Mouse (Mus musculus) cerebellum, adult 11-12 months (tissue): ENCODE results near the gene Cdk5rap2.

Experiments used
- DNase-seq: peaks from one replicate; pipeline ENCODE4 v3.0.0; 2022

The Cdk5rap2 gene

DNA sequence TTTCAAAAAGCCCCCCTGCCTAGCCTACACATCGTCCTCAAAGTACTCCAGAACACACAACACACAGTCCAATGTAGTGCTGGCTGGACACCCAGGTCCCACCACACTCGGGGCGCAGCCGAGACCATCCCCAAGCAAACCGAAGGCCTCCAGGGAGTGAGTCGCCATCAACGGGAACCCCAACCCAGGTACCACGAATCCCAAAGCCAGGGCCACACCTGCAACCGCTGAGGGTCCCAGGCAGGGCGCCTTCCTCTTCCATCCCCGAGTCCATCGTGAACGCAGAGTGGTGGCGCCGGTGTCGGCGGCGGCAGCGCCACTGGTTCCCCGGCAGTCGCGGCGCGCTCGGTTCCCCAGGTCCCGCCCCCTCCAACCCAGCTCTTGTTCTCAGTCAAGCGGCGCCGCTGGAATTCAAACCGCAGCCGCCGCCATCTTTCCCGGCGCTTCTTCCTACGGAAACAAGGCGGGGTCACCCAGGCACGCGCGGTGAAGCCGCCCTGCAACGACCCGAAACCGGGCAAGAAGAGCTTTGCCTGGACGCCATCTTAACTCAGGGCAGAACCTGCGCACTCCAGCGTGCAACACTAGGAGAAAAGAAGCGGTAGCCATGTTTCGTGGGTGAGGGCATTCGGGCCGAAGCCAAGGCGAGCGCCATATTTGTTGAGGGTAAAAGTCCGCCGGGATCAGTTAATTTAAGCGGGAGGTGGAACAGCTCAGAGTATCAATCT lies at the start of gene Cdk5rap2:
Gene Cdk5rap2, minus strand, starts transcription at position 450 of the 728 bp plus-strand sequence.
- DNase-seq = peak; percentile 95

DNA sequence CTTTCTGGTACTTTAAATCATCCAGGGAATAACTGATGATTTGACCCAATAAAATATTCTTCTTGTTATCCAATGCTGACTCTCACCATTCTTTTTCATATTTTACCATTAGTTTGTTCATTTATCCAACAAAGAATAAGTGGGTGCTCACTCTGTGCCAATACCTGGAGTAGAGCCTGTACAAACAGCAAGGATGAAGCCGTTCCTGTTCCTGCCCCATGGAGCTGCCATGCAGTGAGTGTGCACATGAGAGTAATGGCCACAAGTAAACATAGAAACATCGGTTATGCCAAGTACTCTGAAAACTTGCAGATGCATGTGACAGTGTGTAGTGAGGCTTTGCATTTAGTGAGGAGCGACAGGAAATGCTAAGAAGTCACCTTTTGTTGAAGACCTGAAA lies 41.9 kb upstream of the Cdk5rap2 start:
- DNase-seq = no peak

- peak; percentile 26 for DNase-seq
Observed at GRCm38 (mm10) chr4:70451750-70452149, 41.5 kb upstream of the Cdk5rap2 start.

DNA sequence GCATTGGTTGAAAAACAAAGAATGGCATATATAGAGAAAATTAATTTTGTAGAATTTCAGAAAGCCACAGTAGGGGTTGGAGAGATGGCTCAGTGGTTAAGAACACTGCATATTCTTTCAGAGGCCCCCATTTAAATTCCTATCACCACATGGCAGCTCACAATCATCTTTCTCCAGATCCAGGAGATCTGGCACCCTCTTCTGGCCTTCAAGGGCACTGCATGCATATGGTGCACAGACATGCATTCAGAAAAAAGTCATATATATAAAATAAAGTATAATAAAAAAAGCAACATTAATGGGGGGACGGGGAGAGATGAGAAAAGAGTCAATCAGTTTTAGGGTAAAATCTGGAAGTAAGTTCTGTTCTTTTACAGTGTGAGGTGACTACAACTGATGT lies 39.4 kb upstream of the Cdk5rap2 start:
- no peak for DNase-seq

DNA sequence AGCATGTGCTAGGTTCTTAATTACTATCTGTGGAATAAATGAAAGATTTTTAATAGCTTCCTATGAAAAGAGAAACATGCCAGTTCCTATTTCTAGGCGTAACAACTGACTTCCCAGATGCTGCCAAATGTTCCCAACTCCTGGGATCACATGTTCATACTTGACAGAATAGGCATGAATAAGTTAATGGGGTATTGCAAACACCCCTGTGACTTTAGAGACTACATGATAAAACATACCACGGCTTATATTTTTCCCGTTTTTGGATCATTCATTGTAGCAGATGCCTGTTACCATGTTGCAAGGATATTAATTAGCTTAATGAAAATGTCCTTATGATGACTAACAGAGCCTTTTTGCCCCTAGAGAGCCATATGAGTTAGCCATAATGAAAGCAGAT lies 36.5 kb upstream of the Cdk5rap2 start:
- no peak for DNase-seq

DNA sequence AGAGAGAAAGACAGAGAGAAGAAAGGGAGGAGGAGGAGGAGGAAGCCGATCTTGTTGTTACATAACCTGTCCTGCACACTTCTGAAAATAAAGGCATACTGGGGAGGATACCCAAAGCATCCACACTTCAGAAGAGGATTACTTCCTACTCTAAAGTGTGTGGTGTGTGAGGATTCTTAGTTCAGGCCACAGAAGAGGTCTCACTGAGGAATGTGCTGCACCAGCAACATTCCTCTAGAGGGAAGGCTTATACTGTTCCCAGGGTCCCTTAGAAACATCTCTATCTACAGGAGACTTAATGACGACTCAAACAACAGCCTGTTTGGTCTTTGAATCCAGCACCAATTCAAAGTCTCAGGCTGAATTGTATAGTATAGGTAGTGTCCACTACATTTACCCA lies 10.0 kb upstream of the Cdk5rap2 start:
- no peak for DNase-seq

- peak; percentile 40 for DNase-seq
Observed at GRCm38 (mm10) chr4:70412126-70412525, 1.9 kb upstream of the Cdk5rap2 start.

DNA sequence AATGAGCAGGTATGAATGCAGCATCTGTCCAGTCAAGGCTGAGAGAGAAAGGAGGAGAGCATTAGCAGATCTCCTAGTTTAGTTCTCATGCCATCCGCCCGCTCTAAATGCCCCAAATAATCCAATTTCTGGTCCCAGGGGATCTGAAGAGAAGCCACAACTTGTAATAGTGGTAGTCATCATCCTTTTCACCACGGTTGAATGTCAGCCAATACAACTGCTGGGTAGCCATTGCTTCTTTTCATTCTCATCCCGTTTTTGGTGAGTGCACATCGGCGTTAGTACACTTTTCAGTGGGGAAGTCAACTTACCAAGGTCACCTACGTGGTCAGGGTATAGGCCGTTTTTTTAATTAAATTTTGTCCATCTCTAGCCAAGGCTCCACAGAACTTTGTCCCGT lies 787 bp downstream of the Cdk5rap2 start:
- no peak for DNase-seq

DNA sequence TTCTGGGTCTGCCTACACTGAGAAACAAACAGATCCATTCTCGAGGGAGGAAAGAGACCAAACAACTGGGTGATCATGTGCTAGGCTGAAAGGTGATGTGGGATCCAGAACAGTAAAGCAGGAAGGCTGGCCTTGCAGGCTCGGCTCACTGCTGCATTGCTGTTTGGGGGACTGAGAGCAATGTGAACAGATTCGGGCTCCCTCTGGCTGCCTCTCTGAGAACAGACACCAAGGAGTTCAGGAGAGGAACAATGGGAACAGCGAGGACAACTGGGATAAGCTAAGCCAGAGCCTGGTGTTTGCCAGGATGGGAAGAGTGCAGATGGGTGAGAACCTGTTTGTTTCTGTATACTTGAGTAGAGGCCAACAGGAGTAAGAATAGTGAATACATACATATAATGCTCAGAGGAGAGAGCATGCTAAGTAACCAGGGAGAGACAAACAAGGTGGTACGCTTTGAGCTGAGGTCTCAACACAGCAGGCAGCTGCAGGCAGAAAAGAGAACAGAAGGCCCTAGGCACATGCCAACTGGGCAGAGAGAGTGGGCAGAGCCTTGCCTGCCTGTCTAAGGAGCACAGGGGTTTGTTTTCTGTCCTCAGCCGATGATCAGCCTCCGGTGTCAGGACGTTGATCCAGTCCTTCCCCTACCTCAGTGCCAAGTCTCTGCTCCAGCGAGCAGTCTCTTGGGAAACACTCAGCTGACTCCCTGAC lies 8.0 kb downstream of the Cdk5rap2 start:
- DNase-seq = peak; percentile 81

DNA sequence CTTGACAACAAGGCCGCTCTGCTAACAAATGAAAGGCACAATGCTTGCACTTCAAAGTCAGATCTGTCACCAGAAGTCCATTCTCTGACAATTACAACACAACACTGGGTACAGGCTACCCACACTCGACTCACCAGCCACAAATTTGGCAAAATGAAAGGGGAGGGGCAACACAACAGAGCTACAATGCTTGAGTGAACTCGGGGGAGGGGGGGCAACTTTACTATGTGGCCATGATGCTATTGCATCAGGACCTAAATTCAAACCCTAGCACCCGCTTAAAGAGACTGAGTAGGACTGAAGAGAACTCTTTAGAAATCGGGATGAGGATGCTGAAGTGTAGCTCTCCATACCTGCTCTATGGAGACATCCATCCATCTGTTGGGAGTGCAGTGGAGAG lies 10.8 kb downstream of the Cdk5rap2 start:
- DNase-seq = no peak

- no peak for DNase-seq
Observed at GRCm38 (mm10) chr4:70399074-70399473, 11.2 kb downstream of the Cdk5rap2 start.

- no peak for DNase-seq
Observed at GRCm38 (mm10) chr4:70398088-70398487, 12.2 kb downstream of the Cdk5rap2 start.

GRCm38 (mm10) chr4:70396701-70397100 lies 13.5 kb downstream of the Cdk5rap2 start:
- DNase-seq = no peak

GRCm38 (mm10) chr4:70394736-70395135 lies 15.5 kb downstream of the Cdk5rap2 start:
- no peak for DNase-seq

DNA sequence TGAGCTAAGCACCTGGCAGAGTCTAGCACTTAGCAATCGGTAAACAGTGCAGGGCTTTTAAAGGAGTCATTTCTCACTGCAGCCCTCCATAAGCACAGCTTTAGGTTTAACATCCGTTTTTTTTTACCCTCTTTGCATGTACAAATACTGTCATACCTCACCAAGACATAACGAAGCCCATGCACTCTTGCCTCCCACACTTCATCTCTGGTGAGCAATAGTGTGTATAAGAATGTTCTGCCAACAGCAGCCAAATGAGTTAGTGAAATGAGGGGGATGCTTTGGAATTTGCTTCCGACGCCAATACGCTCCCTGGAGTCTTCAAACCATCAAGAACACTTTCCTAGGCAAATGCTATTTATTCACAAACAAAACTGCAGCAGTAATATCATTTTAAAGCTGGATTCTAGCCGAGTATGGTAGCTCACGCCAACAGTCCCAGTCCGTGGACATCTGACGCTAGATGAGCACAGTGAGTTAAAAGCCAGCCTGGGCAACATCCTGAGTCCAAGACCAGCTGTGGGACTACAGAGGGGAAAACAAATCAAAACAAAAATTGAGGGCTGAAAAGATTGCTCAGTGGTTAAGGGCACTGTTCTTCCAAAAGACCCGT lies 18.4 kb downstream of the Cdk5rap2 start:
- DNase-seq = no peak

GRCm38 (mm10) chr4:70391073-70391472 lies 19.2 kb downstream of the Cdk5rap2 start:
- DNase-seq = no peak

DNA sequence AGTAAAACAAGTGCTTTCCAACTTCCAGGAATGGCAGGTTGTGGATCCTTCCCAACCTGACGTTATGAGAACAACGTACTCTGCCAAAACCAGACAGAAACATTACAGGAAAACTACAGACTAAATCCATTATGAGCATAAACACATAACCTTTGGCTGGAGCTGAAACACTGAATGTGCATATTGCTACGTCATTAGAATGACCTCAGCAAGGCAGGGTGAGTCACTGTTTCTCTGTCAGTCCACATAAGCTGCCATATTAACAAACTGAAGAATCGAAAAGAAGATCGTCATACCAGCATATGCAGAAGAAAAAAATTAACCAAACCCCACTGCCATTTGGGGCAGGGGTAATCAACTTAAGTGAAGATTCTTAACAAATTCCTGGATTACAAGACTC lies 24.0 kb downstream of the Cdk5rap2 start:
- no peak for DNase-seq

DNA sequence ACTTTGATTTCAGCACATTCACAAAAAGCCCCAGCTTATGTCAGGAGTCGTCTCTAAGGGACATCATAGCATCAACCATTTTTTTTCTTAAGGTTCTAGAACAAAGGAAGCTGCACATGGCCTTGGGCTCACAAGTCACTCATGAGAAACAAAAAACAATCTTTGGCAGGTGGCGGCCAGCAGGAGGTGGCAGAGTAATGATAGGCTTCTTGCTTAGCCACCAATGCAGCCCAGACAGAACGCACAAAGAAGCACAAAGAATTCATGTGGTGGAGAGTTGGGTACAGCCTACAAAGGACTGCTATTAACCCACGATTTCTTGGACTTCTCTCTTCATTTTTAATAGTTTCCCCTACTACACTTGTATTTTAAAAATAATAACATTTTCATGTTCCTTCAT lies 32.9 kb downstream of the Cdk5rap2 start:
- DNase-seq = peak; percentile 34

GRCm38 (mm10) chr4:70365061-70365858 lies 45.0 kb downstream of the Cdk5rap2 start:
- no peak for DNase-seq

- DNase-seq = no peak
Observed at GRCm38 (mm10) chr4:70361366-70361765, 48.9 kb downstream of the Cdk5rap2 start.

GRCm38 (mm10) chr4:70355659-70356350 lies 54.4 kb downstream of the Cdk5rap2 start:
- peak; percentile 58 for DNase-seq

DNA sequence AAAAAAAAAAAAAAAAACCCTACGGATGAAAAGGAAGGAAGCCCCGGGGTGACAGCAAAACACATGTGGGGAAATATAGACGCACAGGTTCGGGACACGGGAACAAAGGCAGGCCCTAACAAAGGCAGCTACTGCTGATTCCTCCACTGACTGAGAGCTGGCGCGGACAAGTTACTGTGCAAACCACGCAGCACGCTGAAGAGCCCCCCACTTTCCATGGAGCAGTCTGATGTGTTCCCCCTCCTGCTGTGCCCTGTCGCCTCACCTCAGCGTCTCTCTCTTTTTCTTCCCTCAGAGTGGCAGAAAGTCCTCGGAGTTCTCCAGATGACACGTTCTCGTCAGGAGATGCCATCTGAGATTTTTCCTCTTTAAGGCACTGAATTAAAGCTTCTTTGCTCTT lies 55.8 kb downstream of the Cdk5rap2 start:
- no peak for DNase-seq

DNA sequence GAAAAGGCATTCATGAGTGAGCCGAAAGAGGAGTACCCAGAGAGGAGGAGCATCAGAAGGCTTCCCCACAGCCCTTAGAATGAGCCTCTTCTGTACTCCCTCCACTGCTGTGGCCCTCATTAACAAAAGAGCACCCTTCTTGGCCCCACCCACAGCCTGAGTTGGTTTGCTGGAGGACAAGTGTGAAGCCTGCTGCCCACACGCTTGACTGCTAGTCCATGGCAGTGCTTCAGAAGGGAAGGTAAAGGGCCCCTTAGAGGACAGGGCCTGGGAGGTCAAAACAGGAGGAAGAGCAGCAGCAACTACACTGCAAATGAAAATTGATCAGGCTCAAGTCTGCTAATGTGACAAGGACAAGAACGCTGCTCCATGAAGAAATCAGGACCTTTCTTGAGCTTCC lies 56.6 kb downstream of the Cdk5rap2 start:
- DNase-seq = no peak
